Mouse (Mus musculus) kidney, adult 2 months (tissue): Measurements from ENCODE around the gene Gm20671.

Experiments
- CTCF ChIP-seq: fragments of 200-500 bp; conservative IDR thresholded peaks from 2 replicates; pipeline ENCODE4 v1.5.1; 2011; ENCODE audit warnings: low read depth, mild to moderate bottlenecking, control low read depth, low read length, moderate library complexity, mixed read lengths; ENCODE audit not compliant: insufficient read depth, insufficient read length
- POLR2A ChIP-seq: fragments of 200-500 bp; IDR thresholded peaks from one replicate; pipeline ENCODE4 v1.6.1; 2011; ENCODE audit warnings: low read depth, low read length, control low read depth

DNA sequence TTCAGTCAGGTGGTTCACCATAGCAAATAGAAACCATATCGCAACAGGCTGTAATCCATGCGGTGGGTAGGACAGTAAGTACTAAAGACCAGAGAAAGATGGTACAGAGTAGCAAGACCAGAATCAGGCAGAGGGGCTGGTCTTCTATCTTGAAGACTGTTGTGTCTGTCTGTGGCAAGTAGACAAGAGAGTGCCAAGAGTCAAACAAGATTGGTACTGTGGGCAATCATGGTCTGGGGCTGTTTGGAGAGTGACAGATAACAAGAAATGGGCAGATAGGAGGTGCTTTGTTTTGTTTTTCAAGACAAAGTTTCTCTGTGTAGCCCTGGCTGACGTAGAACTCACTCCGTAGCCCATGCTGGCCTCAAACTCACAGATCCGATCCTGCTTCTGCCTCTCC, 45.3 kb downstream of the Gm20671 start:
- TF ChIP-seq POLR2A (no peak), CTCF (no peak)
